Mouse (Mus musculus): ENCODE measurements at regions not wholly inside any gene's neighbourhood (a gene's known extent, or its start where the extent isn't known, plus 50 kb on each side); places are given as distances from the start of the nearest gene placed in this dataset.

GRCm38 (mm10) chr11:43979406-43979805, 78.4 kb upstream of the Adra1b start:
- no peaks in the 10 kb centered on the region for H3K4me1 ChIP-seq (replicated peaks; ENCODE audit: control insufficient read depth, insufficient read depth, low read length)
- 76% methylated on average over 7 of the region's 7 CpGs for WGBS
- DNase-seq (ENCODE audit: low spot score): no peak

GRCm38 (mm10) chr11:43980444-43980843, 79.4 kb upstream of the Adra1b start:
- DNase-seq (ENCODE audit: low spot score) (no peak), ATAC-seq (replicated peaks; ENCODE audit: low FRiP score, low TSS enrichment, low read depth) (no peak)
- H3K9ac ChIP-seq (ENCODE audit: low read length): no peak overlapping the region
- H3K9me3 ChIP-seq (ENCODE audit: control insufficient read depth, low read length): no peaks in the 10 kb centered on the region
- no peak overlapping the region for H3K27ac ChIP-seq (ENCODE audit: low read depth)
- H3K4me3 ChIP-seq (ENCODE audit: low read depth, low read length): no peak overlapping the region
- WGBS: 90% methylated on average over 4 of the region's 4 CpGs
- H3K4me2 ChIP-seq (ENCODE audit: low read length): no peak overlapping the region
- no peaks in the 10 kb centered on the region for H3K27me3 ChIP-seq (replicated peaks; ENCODE audit: control insufficient read depth, insufficient read depth, low read length)
- H3K36me3 ChIP-seq (ENCODE audit: control insufficient read depth, insufficient read depth, low read length): no peaks in the 10 kb centered on the region
- no peaks in the 10 kb centered on the region for H3K4me1 ChIP-seq (replicated peaks; ENCODE audit: control insufficient read depth, insufficient read depth, low read length)

More at GRCm38 (mm10) chr11:43979406-43979805, 78.4 kb upstream of the Adra1b start:
- no peak for ATAC-seq (replicated peaks; ENCODE audit: low FRiP score, low TSS enrichment, low read depth)
- Histone ChIP-seq H3K4me2 (ENCODE audit: low read length) (no peak overlapping the region), H3K4me3 (ENCODE audit: low read depth, low read length) (no peak overlapping the region), H3K36me3 (ENCODE audit: control insufficient read depth, insufficient read depth, low read length) (no peaks in the 10 kb centered on the region), H3K27ac (ENCODE audit: low read depth) (no peak overlapping the region), H3K27me3 (replicated peaks; ENCODE audit: control insufficient read depth, insufficient read depth, low read length) (no peaks in the 10 kb centered on the region), H3K9me3 (ENCODE audit: control insufficient read depth, low read length) (no peaks in the 10 kb centered on the region), H3K9ac (ENCODE audit: low read length) (no peak overlapping the region)

- Histone ChIP-seq H3K27me3 (replicated peaks; ENCODE audit: control insufficient read depth, insufficient read depth, low read length) (no peaks in the 10 kb centered on the region), H3K36me3 (ENCODE audit: control insufficient read depth, insufficient read depth, low read length) (no peaks in the 10 kb centered on the region), H3K27ac (ENCODE audit: low read depth) (no peak overlapping the region), H3K4me3 (ENCODE audit: low read depth, low read length) (no peak overlapping the region), H3K4me1 (replicated peaks; ENCODE audit: control insufficient read depth, insufficient read depth, low read length) (no peaks in the 10 kb centered on the region), H3K4me2 (ENCODE audit: low read length) (no peak overlapping the region), H3K9me3 (ENCODE audit: control insufficient read depth, low read length) (no peaks in the 10 kb centered on the region), H3K9ac (ENCODE audit: low read length) (no peak overlapping the region)
- ATAC-seq (replicated peaks; ENCODE audit: low FRiP score, low TSS enrichment, low read depth) (no peak), DNase-seq (ENCODE audit: low spot score) (no peak)
- WGBS: 50% methylated on average over 1 of the region's 1 CpGs
These were observed 89.0 kb upstream of the Adra1b start for GRCm38 (mm10) chr11:43989911-43990430.

GRCm38 (mm10) chr11:43992011-43992471, 91.0 kb upstream of the Adra1b start:
- DNase-seq (ENCODE audit: low spot score) (no peak), ATAC-seq (replicated peaks; ENCODE audit: low FRiP score, low TSS enrichment, low read depth) (no peak)
- H3K4me3 ChIP-seq (ENCODE audit: low read depth, low read length): no peak overlapping the region
- no peaks in the 10 kb centered on the region for H3K36me3 ChIP-seq (ENCODE audit: control insufficient read depth, insufficient read depth, low read length)
- 71% methylated on average over 6 of the region's 6 CpGs for WGBS
- H3K4me2 ChIP-seq (ENCODE audit: low read length): no peak overlapping the region
- no peaks in the 10 kb centered on the region for H3K27me3 ChIP-seq (replicated peaks; ENCODE audit: control insufficient read depth, insufficient read depth, low read length)
- H3K9me3 ChIP-seq (ENCODE audit: control insufficient read depth, low read length): no peaks in the 10 kb centered on the region
- H3K27ac ChIP-seq (ENCODE audit: low read depth): no peak overlapping the region
- H3K9ac ChIP-seq (ENCODE audit: low read length): no peak overlapping the region
- H3K4me1 ChIP-seq (replicated peaks; ENCODE audit: control insufficient read depth, insufficient read depth, low read length): no peaks in the 10 kb centered on the region

- DNase-seq (ENCODE audit: low spot score) (no peak), ATAC-seq (replicated peaks; ENCODE audit: low FRiP score, low TSS enrichment, low read depth) (no peak)
- no peaks in the 10 kb centered on the region for H3K36me3 ChIP-seq (ENCODE audit: control insufficient read depth, insufficient read depth, low read length)
- H3K27me3 ChIP-seq (replicated peaks; ENCODE audit: control insufficient read depth, insufficient read depth, low read length): no peaks in the 10 kb centered on the region
- no peak overlapping the region for H3K4me2 ChIP-seq (ENCODE audit: low read length)
- no peak overlapping the region for H3K9ac ChIP-seq (ENCODE audit: low read length)
- WGBS: 59% methylated on average over 12 of the region's 12 CpGs
- H3K4me1 ChIP-seq (replicated peaks; ENCODE audit: control insufficient read depth, insufficient read depth, low read length): no peaks in the 10 kb centered on the region
- no peak overlapping the region for H3K27ac ChIP-seq (ENCODE audit: low read depth)
- H3K4me3 ChIP-seq (ENCODE audit: low read depth, low read length): no peak overlapping the region
- H3K9me3 ChIP-seq (ENCODE audit: control insufficient read depth, low read length): no peaks in the 10 kb centered on the region
These were observed 97.2 kb upstream of the Adra1b start for GRCm38 (mm10) chr11:43998046-43998725.

GRCm38 (mm10) chr11:44000056-44000455, 99.0 kb upstream of the Adra1b start:
- ATAC-seq (replicated peaks; ENCODE audit: low FRiP score, low TSS enrichment, low read depth) (no peak), DNase-seq (ENCODE audit: low spot score) (no peak)
- Histone ChIP-seq H3K36me3 (ENCODE audit: control insufficient read depth, insufficient read depth, low read length) (no peaks in the 10 kb centered on the region), H3K27me3 (replicated peaks; ENCODE audit: control insufficient read depth, insufficient read depth, low read length) (no peaks in the 10 kb centered on the region), H3K9ac (ENCODE audit: low read length) (no peak overlapping the region), H3K27ac (ENCODE audit: low read depth) (no peak overlapping the region), H3K4me2 (ENCODE audit: low read length) (no peak overlapping the region), H3K4me1 (replicated peaks; ENCODE audit: control insufficient read depth, insufficient read depth, low read length) (no peaks in the 10 kb centered on the region), H3K4me3 (ENCODE audit: low read depth, low read length) (no peak overlapping the region), H3K9me3 (ENCODE audit: control insufficient read depth, low read length) (no peaks in the 10 kb centered on the region)
- WGBS: 88% methylated on average over 4 of the region's 4 CpGs

GRCm38 (mm10) chr11:44001843-44002589, 101.0 kb upstream of the Adra1b start:
- no peak overlapping the region for H3K4me3 ChIP-seq (ENCODE audit: low read depth, low read length)
- no peaks in the 10 kb centered on the region for H3K4me1 ChIP-seq (replicated peaks; ENCODE audit: control insufficient read depth, insufficient read depth, low read length)
- no peak overlapping the region for H3K4me2 ChIP-seq (ENCODE audit: low read length)
- no peak overlapping the region for H3K27ac ChIP-seq (ENCODE audit: low read depth)
- no peaks in the 10 kb centered on the region for H3K9me3 ChIP-seq (ENCODE audit: control insufficient read depth, low read length)
- WGBS: 82% methylated on average over 7 of the region's 7 CpGs
- ATAC-seq (replicated peaks; ENCODE audit: low FRiP score, low TSS enrichment, low read depth) (0 out of 2 replicates have a peak, but pooled peaks have one; percentile 32), DNase-seq (ENCODE audit: low spot score) (no peak)
- no peak overlapping the region for H3K9ac ChIP-seq (ENCODE audit: low read length)
- H3K27me3 ChIP-seq (replicated peaks; ENCODE audit: control insufficient read depth, insufficient read depth, low read length): no peaks in the 10 kb centered on the region
- H3K36me3 ChIP-seq (ENCODE audit: control insufficient read depth, insufficient read depth, low read length): no peaks in the 10 kb centered on the region

- no peaks in the 10 kb centered on the region for H3K36me3 ChIP-seq (ENCODE audit: control insufficient read depth, insufficient read depth, low read length)
- ATAC-seq (replicated peaks; ENCODE audit: low FRiP score, low TSS enrichment, low read depth) (no peak), DNase-seq (ENCODE audit: low spot score) (no peak)
- H3K27ac ChIP-seq (ENCODE audit: low read depth): no peak overlapping the region
- no peak overlapping the region for H3K4me2 ChIP-seq (ENCODE audit: low read length)
- H3K27me3 ChIP-seq (replicated peaks; ENCODE audit: control insufficient read depth, insufficient read depth, low read length): no peaks in the 10 kb centered on the region
- no peaks in the 10 kb centered on the region for H3K4me1 ChIP-seq (replicated peaks; ENCODE audit: control insufficient read depth, insufficient read depth, low read length)
- no peak overlapping the region for H3K4me3 ChIP-seq (ENCODE audit: low read depth, low read length)
- no peak overlapping the region for H3K9ac ChIP-seq (ENCODE audit: low read length)
- no peaks in the 10 kb centered on the region for H3K9me3 ChIP-seq (ENCODE audit: control insufficient read depth, low read length)
- WGBS: 67% methylated on average over 6 of the region's 6 CpGs
These were observed 101.9 kb upstream of the Adra1b start for GRCm38 (mm10) chr11:44002716-44003522.
